Mouse (Mus musculus) retina, embryonic 14.5 days (tissue): ENCODE measurements around the gene Amz2.

ENCODE experiments used
- DNase-seq: peaks from one replicate; pipeline ENCODE4 v3.0.0-alpha.2; 2015; ENCODE audit warnings: low spot score

The Amz2 gene

GRCm38 (mm10) chr11:109421205-109421604 is 4.5 kb upstream of the Amz2 start:
- DNase-seq = no peak

- DNase-seq = no peak
Observed at GRCm38 (mm10) chr11:109422263-109422662, 3.5 kb upstream of the Amz2 start.

- DNase-seq = no peak
Observed at GRCm38 (mm10) chr11:109423294-109423693, 2.5 kb upstream of the Amz2 start.

GRCm38 (mm10) chr11:109426272-109426586 is 483 bp downstream of the Amz2 start:
- no peak for DNase-seq

- DNase-seq = no peak
Observed at GRCm38 (mm10) chr11:109427353-109427752, 1.6 kb downstream of the Amz2 start.

GRCm38 (mm10) chr11:109434233-109434798 is 8.6 kb downstream of the Amz2 start:
- DNase-seq = no peak

- no peak for DNase-seq
Observed at GRCm38 (mm10) chr11:109436889-109437288, 11.1 kb downstream of the Amz2 start.

GRCm38 (mm10) chr11:109439209-109439608 is 13.5 kb downstream of the Amz2 start:
- no peak for DNase-seq

GRCm38 (mm10) chr11:109439829-109440340 is 14.1 kb downstream of the Amz2 start:
- peak; percentile 71 for DNase-seq

- no peak for DNase-seq
Observed at GRCm38 (mm10) chr11:109440641-109441040, 14.9 kb downstream of the Amz2 start.

GRCm38 (mm10) chr11:109441119-109441518 is 15.4 kb downstream of the Amz2 start:
- peak; percentile 61 for DNase-seq

- DNase-seq = no peak
Observed at GRCm38 (mm10) chr11:109442166-109442730, 16.5 kb downstream of the Amz2 start.

GRCm38 (mm10) chr11:109443468-109444263 is 17.9 kb downstream of the Amz2 start:
- DNase-seq = no peak

- peak; percentile 55 for DNase-seq
Observed at GRCm38 (mm10) chr11:109444600-109444999, 18.9 kb downstream of the Amz2 start.

- peak; percentile 81 for DNase-seq
Observed at GRCm38 (mm10) chr11:109445438-109446035, 19.8 kb downstream of the Amz2 start.

GRCm38 (mm10) chr11:109451169-109451568 is 25.4 kb downstream of the Amz2 start:
- no peak for DNase-seq

GRCm38 (mm10) chr11:109456261-109456660 is 30.5 kb downstream of the Amz2 start:
- DNase-seq = no peak

- DNase-seq = no peak
Observed at GRCm38 (mm10) chr11:109458165-109458564, 32.4 kb downstream of the Amz2 start.

GRCm38 (mm10) chr11:109460586-109460985 is 34.8 kb downstream of the Amz2 start:
- no peak for DNase-seq

GRCm38 (mm10) chr11:109465068-109465467 is 39.3 kb downstream of the Amz2 start:
- no peak for DNase-seq

- DNase-seq = no peak
Observed at GRCm38 (mm10) chr11:109466987-109467386, 41.2 kb downstream of the Amz2 start.

- DNase-seq = no peak
Observed at GRCm38 (mm10) chr11:109468133-109468532, 42.4 kb downstream of the Amz2 start.

GRCm38 (mm10) chr11:109470170-109470569 is 44.4 kb downstream of the Amz2 start:
- DNase-seq = no peak
